Mouse (Mus musculus) small intestine, adult 2 months (tissue): ENCODE measurements around the gene Akr1cl. TPM values are rescaled to one million over a fixed set of nuclear protein-coding genes. Genes with fewer than 3 reads are reported as not detected.

Experiments
- H3K27ac ChIP-seq: fragments of 200-500 bp; 2 replicates; pipeline ENCODE4 v1.5.1; 2012; ENCODE audit warnings: low read depth, low read length, control low read depth, inconsistent platforms; ENCODE audit not compliant: insufficient read depth
- H3K27me3 ChIP-seq: fragments of 200-500 bp; 2 replicates; pipeline ENCODE4 v1.6.1; 2012; ENCODE audit warnings: mild to moderate bottlenecking, moderate library complexity, low read length, inconsistent platforms; ENCODE audit not compliant: control insufficient read depth, insufficient read depth
- H3K36me3 ChIP-seq: fragments of 200-500 bp; 2 replicates; pipeline ENCODE4 v1.6.1; 2012; ENCODE audit warnings: mild to moderate bottlenecking, low read length, control low read depth, inconsistent platforms; ENCODE audit not compliant: control insufficient read depth, insufficient read depth
- H3K4me1 ChIP-seq: fragments of 200-500 bp; 2 replicates; pipeline ENCODE4 v1.6.1; 2012; ENCODE audit warnings: low read length, inconsistent platforms, mixed read lengths; ENCODE audit not compliant: control insufficient read depth, insufficient read depth, insufficient read length
- H3K4me3 ChIP-seq: fragments of 200-500 bp; 2 replicates; pipeline ENCODE4 v1.5.1; 2012; ENCODE audit warnings: low read depth, mild to moderate bottlenecking, control low read depth, inconsistent platforms, low read length, moderate library complexity
- CTCF ChIP-seq: fragments of 200-500 bp; IDR thresholded peaks from 2 replicates; pipeline ENCODE4 v1.5.1; 2012; ENCODE audit warnings: low read depth, mild to moderate bottlenecking, control low read depth, inconsistent platforms, low read length, moderate library complexity, mixed read lengths; ENCODE audit not compliant: insufficient replicate concordance, insufficient read length; ENCODE audit errors: extremely low read depth
- POLR2A ChIP-seq: fragments of 200-500 bp; IDR thresholded peaks from 2 replicates; pipeline ENCODE4 v1.6.1; 2012; ENCODE audit warnings: low read depth, mild to moderate bottlenecking, control low read depth, inconsistent platforms, low read length, moderate library complexity
- WGBS: fragments of 180-500 bp; shearing (Covaris S2); methylation state at CpG from one replicate; pipeline ENCODE4 v1.1.7; 2018; 5-methylcytosine and 5-hydroxymethylcytosine counted together
- polyA plus RNA-seq: library from polyadenylated mRNA; depleted of rRNA; stranded (reverse); fragments of >200 nt; gene quantifications from 2 replicates; pipeline ENCODE4 v1.2.3, GENCODE M21; 2012; rRNA removed

Akr1cl gene
- polyA plus RNA-seq: 0.08 and 0.13 TPM in 2 replicates

GRCm38 (mm10) chr1:65032641-65033040, at the start of gene Akr1cl:
TSS of gene Akr1cl (minus strand) at chr1:65032759.
- no peaks in the 10 kb centered on the region for H3K27me3 ChIP-seq
- TF ChIP-seq CTCF (no peak), POLR2A (no peak)
- no peaks in the 10 kb centered on the region for H3K4me1 ChIP-seq
- H3K4me3 ChIP-seq: no peak within 1 kb of the TSS
- H3K36me3 ChIP-seq: no peaks in the 10 kb centered on the region
- H3K27ac ChIP-seq: no peak within 1 kb of the TSS

GRCm38 (mm10) chr1:65082188-65082587, 49.6 kb upstream of the Akr1cl start, which contains the start of gene Crygb:
TSS of gene Crygb (minus strand) at chr1:65082288.
- H3K36me3 ChIP-seq: no peaks in the 10 kb centered on the region
- H3K27ac ChIP-seq: no peak within 1 kb of the TSS
- no peak within 1 kb of the TSS for H3K4me3 ChIP-seq
- no peaks in the 10 kb centered on the region for H3K4me1 ChIP-seq
- 57% methylated on average over 7 of the region's 7 CpGs for WGBS
- TF ChIP-seq POLR2A (no peak), CTCF (no peak)
- H3K27me3 ChIP-seq: no peaks in the 10 kb centered on the region

GRCm38 (mm10) chr1:65075607-65076006, 43.0 kb upstream of the Akr1cl start:
- 15% methylated on average over 5 of the region's 5 CpGs for WGBS
- TF ChIP-seq CTCF (no peak), POLR2A (no peak)

GRCm38 (mm10) chr1:65073589-65073988, 41.0 kb upstream of the Akr1cl start, which contains the start of gene Crygc:
TSS of gene Crygc (minus strand) at chr1:65073689.
- Histone ChIP-seq H3K27me3 (no peaks in the 10 kb centered on the region), H3K36me3 (no peaks in the 10 kb centered on the region), H3K27ac (no peak within 1 kb of the TSS), H3K4me3 (no peak within 1 kb of the TSS), H3K4me1 (0 out of 2 replicates have a peak, but pooled peaks cover 1% of the 10 kb centered on the region)
- TF ChIP-seq POLR2A (no peak), CTCF (no peak)
- WGBS: 70% methylated on average over 6 of the region's 6 CpGs

More at GRCm38 (mm10) chr1:65075607-65076006, 43.0 kb upstream of the Akr1cl start:
- H3K27me3 ChIP-seq: no peaks in the 10 kb centered on the region
- no peak overlapping the region for H3K27ac ChIP-seq
- H3K4me3 ChIP-seq: no peak overlapping the region
- H3K4me1 ChIP-seq: no peaks in the 10 kb centered on the region
- no peaks in the 10 kb centered on the region for H3K36me3 ChIP-seq

GRCm38 (mm10) chr1:65067842-65068241, 35.3 kb upstream of the Akr1cl start:
- H3K36me3 ChIP-seq: no peaks in the 10 kb centered on the region
- no peak overlapping the region for H3K27ac ChIP-seq
- no peaks in the 10 kb centered on the region for H3K27me3 ChIP-seq
- TF ChIP-seq POLR2A: no peak
- TF ChIP-seq CTCF: no peak
- 0 out of 2 replicates have a peak, but pooled peaks cover 1% of the 10 kb centered on the region for H3K4me1 ChIP-seq
- no peak overlapping the region for H3K4me3 ChIP-seq

- no peak overlapping the region for H3K27ac ChIP-seq
- 89% methylated on average over 15 of the region's 15 CpGs for WGBS
- H3K36me3 ChIP-seq: no peaks in the 10 kb centered on the region
- H3K4me1 ChIP-seq: 0 out of 2 replicates have a peak, but pooled peaks cover 1% of the 10 kb centered on the region
- H3K27me3 ChIP-seq: no peaks in the 10 kb centered on the region
- no peak overlapping the region for H3K4me3 ChIP-seq
- TF ChIP-seq POLR2A: no peak
- TF ChIP-seq CTCF: no peak
These were observed 31.6 kb upstream of the Akr1cl start for GRCm38 (mm10) chr1:65064201-65064600.

GRCm38 (mm10) chr1:65063352-65063751, 30.8 kb upstream of the Akr1cl start, which contains the start of gene Crygd:
TSS of gene Crygd (minus strand) at chr1:65063452.
- Histone ChIP-seq H3K4me1 (no peaks in the 10 kb centered on the region), H3K27me3 (no peaks in the 10 kb centered on the region), H3K27ac (no peak within 1 kb of the TSS), H3K36me3 (no peaks in the 10 kb centered on the region), H3K4me3 (no peak within 1 kb of the TSS)
- 90% methylated on average over 8 of the region's 8 CpGs for WGBS
- no peak for TF ChIP-seq POLR2A
- no peak for TF ChIP-seq CTCF
